Comparison of ENCODE assay signal across 28 mouse cellular contexts in the genomic region with DNA sequence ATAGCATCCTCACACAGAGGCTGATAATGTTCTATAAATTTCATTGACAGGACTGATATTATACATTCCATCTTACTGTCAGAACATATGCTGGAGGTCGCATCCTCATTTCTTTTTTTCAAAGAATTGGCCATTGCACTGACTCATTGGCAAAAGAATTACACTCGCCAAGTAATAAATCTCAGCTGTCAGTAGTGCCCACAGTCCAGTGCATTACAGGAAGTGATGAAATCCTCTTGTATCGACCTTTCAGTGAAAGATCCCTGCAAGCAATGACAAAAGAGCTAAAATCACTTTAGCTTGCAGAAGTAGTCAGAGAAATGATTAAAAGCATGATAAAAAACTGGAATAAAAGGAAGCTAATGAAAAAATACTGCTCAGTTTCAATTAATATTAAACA.
DNase-seq lines count a peak whose midpoint lies in the region; ATAC-seq and TF ChIP-seq lines count a peak whose summit lies in the region.
"Had no signal": no experiment of that assay in that cellular context is flagged by ENCODE, and none has a peak within 500 bp of the region (broad histone marks: within the 10 kb centered on the region; RNA-seq: fewer than 3 reads in every experiment).

No protein-coding gene starts in this region.

- 50% methylated on average over 3 of the region's 3 CpGs for WGBS in hindbrain, postnatal 0 days
- WGBS in hindbrain, embryonic 13.5 days = 65% methylated on average over 3 of the region's 3 CpGs
- 72% methylated on average over 3 of the region's 3 CpGs for WGBS in embryonic facial prominence, embryonic 10.5 days

- H3K4me1 ChIP-seq in hindbrain, postnatal 0 days (ENCODE audit: insufficient read depth, low read length) = no peaks in the 10 kb centered on the region
- H3K4me1 ChIP-seq in hindbrain, embryonic 13.5 days (replicated peaks) = no peaks in the 10 kb centered on the region
- no peaks in the 10 kb centered on the region for H3K4me1 ChIP-seq in embryonic facial prominence, embryonic 10.5 days
- H3K4me1 ChIP-seq: embryonic facial prominence, embryonic 15.5 days; forebrain, embryonic 15.5 days; limb, embryonic 15.5 days; lung, embryonic 15.5 days; megakaryocyte, embryonic 14.5 days; stomach, embryonic 15.5 days had no signal

- peak; percentile 5 for DNase-seq in adrenal gland, adult 2 months
- DNase-seq in adrenal gland, postnatal 10 days = no peak
- DNase-seq in hindbrain, postnatal 0 days (ENCODE audit: low spot score) = peak; percentile 27
- DNase-seq in A20 (ENCODE audit: low read depth, low spot score) = peak; percentile 10
- peak; percentile 6 for DNase-seq in mesoderm, embryonic 11.5 days (ENCODE audit: low read depth, low spot score)
- no peak for DNase-seq in embryonic facial prominence, embryonic 10.5 days (ENCODE audit: low spot score)
- DNase-seq: cerebellum, adult 2 months; cerebellum, postnatal 25 days; gastrocnemius, postnatal 10 days; heart, adult 11 months; kidney, adult 2 months; layer of hippocampus, adult 9-11 months; left cerebral cortex, postnatal 4 days; lung, postnatal 36 days; thymus, postnatal 36 days had no signal

- no peak overlapping the region for H3K9ac ChIP-seq in hindbrain, postnatal 0 days (replicated peaks; ENCODE audit: low read length)
- no peak overlapping the region for H3K9ac ChIP-seq in hindbrain, embryonic 13.5 days
- H3K9ac ChIP-seq: embryonic facial prominence, embryonic 15.5 days; forebrain, embryonic 15.5 days; limb, embryonic 15.5 days; liver, embryonic 14.5 days; lung, embryonic 15.5 days; stomach, embryonic 15.5 days had no signal

- TF ChIP-seq CTCF in hindbrain, postnatal 0 days (IDR thresholded peaks at IDR 0.05; ENCODE audit: low read depth) = no peak

- ATAC-seq in hindbrain, postnatal 0 days = no peak
- ATAC-seq in hindbrain, embryonic 13.5 days (ENCODE audit: low FRiP score) = no peak
- ATAC-seq: activated CD4-positive, CD25-positive, alpha-beta regulatory T cell, adult 4 months; forebrain, embryonic 15.5 days had no signal

- H3K27me3 ChIP-seq in hindbrain, postnatal 0 days (ENCODE audit: insufficient read depth, low read length) = no peaks in the 10 kb centered on the region
- H3K27me3 ChIP-seq in hindbrain, embryonic 13.5 days = no peaks in the 10 kb centered on the region
- H3K27me3 ChIP-seq in embryonic facial prominence, embryonic 10.5 days (replicated peaks; ENCODE audit: low read depth, poor library complexity, severe bottlenecking) = no peaks in the 10 kb centered on the region
- H3K27me3 ChIP-seq: CH12.LX; embryonic facial prominence, embryonic 15.5 days; forebrain, embryonic 15.5 days; limb, embryonic 15.5 days; lung, embryonic 15.5 days; megakaryocyte, embryonic 14.5 days; stomach, embryonic 15.5 days had no signal

- H3K4me2 ChIP-seq in hindbrain, postnatal 0 days (ENCODE audit: low read depth, low read length) = no peak overlapping the region
- H3K4me2 ChIP-seq in hindbrain, embryonic 13.5 days = no peak overlapping the region
- H3K4me2 ChIP-seq: embryonic facial prominence, embryonic 15.5 days; forebrain, embryonic 15.5 days; heart, embryonic 11.5 days; limb, embryonic 15.5 days; lung, embryonic 15.5 days; stomach, embryonic 15.5 days had no signal

- H3K27ac ChIP-seq in hindbrain, postnatal 0 days = no peak overlapping the region
- no peak overlapping the region for H3K27ac ChIP-seq in hindbrain, embryonic 13.5 days
- H3K27ac ChIP-seq in embryonic facial prominence, embryonic 10.5 days (replicated peaks) = no peak overlapping the region
- H3K27ac ChIP-seq: embryonic facial prominence, embryonic 15.5 days; forebrain, embryonic 15.5 days; kidney, postnatal 0 days; limb, embryonic 15.5 days; liver, embryonic 14.5 days; lung, embryonic 15.5 days; stomach, embryonic 15.5 days had no signal

- H3K36me3 ChIP-seq in hindbrain, postnatal 0 days (ENCODE audit: insufficient read depth, low read length) = no peaks in the 10 kb centered on the region
- H3K36me3 ChIP-seq in hindbrain, embryonic 13.5 days = no peaks in the 10 kb centered on the region
- no peaks in the 10 kb centered on the region for H3K36me3 ChIP-seq in embryonic facial prominence, embryonic 10.5 days (replicated peaks)
- H3K36me3 ChIP-seq: embryonic facial prominence, embryonic 15.5 days; forebrain, embryonic 15.5 days; G1E; limb, embryonic 15.5 days; lung, embryonic 15.5 days; stomach, embryonic 15.5 days had no signal

- H3K4me3 ChIP-seq in hindbrain, postnatal 0 days (ENCODE audit: low read length) = no peak overlapping the region
- H3K4me3 ChIP-seq in hindbrain, embryonic 13.5 days = no peak overlapping the region
- no peak overlapping the region for H3K4me3 ChIP-seq in embryonic facial prominence, embryonic 10.5 days
- H3K4me3 ChIP-seq: embryonic facial prominence, embryonic 15.5 days; forebrain, embryonic 15.5 days; limb, embryonic 15.5 days; lung, embryonic 15.5 days; megakaryocyte, embryonic 14.5 days; stomach, embryonic 15.5 days had no signal

- no peaks in the 10 kb centered on the region for H3K9me3 ChIP-seq in hindbrain, postnatal 0 days (ENCODE audit: low read length)
- H3K9me3 ChIP-seq in hindbrain, embryonic 13.5 days = no peaks in the 10 kb centered on the region
- no peaks in the 10 kb centered on the region for H3K9me3 ChIP-seq in embryonic facial prominence, embryonic 10.5 days
- H3K9me3 ChIP-seq: embryonic facial prominence, embryonic 15.5 days; forebrain, embryonic 15.5 days; G1E; limb, embryonic 15.5 days; lung, embryonic 15.5 days; megakaryocyte, embryonic 14.5 days; stomach, embryonic 15.5 days had no signal

Comparison
In these comparisons a context has a peak if more than half of its experiments do, and no peak if none do; other contexts are left out.
1. DNase-seq: peak in adrenal gland, adult 2 months (single experiment), hindbrain, postnatal 0 days (single experiment), A20 (single experiment) and mesoderm, embryonic 11.5 days (single experiment); none in adrenal gland, postnatal 10 days (single experiment) and embryonic facial prominence, embryonic 10.5 days (single experiment).